Mouse (Mus musculus): ENCODE data around the gene Gm7358. TPM values are rescaled to one million over a fixed set of nuclear protein-coding genes. Genes with fewer than 3 reads are reported as not detected.
"Not testable (repeated sequence)": the region's sequence is repeated elsewhere in the genome, so short reads cannot be mapped to it uniquely, and the experiment has no call there.

The Gm7358 gene
- not detected in 2 replicates for polyA plus RNA-seq (2015; fragmentation: Nextera tagmentation; extraction: Ambion mirVana)

DNA sequence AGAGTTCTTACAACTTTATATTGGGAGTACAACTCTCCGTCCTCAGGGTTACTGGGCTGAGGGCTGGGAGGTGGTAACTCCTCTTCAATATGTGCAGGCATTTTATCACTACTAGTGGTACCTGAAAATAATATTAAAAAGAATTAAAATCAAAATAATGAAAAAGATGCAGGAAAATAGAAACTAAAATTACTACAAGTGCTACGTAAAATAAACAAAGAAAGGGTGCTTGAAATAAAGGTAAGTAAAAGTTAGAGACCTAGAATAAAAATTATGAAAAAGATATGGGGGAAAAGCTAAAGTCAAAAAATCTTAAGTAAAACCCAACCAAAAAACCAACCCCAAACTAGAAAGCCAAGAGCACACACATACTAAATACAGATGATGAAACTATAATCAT is at the start of gene Gm7358:
TSS of gene Gm7358 (minus strand) at position 101 of the 400 bp plus-strand sequence.
- WGBS, result no CpG with 5 or more reads among the region's 2 CpGs
- not testable (repeated sequence) for H3K4me1 ChIP-seq (ENCODE audit: insufficient read depth, low read depth, low read length); H3K36me3 ChIP-seq (ENCODE audit: insufficient read depth, low read length); H3K27me3 ChIP-seq (replicated peaks; ENCODE audit: insufficient read depth, low read length); H3K4me2 ChIP-seq (replicated peaks; ENCODE audit: low read depth, low read length); ATAC-seq; H3K4me3 ChIP-seq (ENCODE audit: low read depth, low read length); DNase-seq (ENCODE audit: low spot score); H3K9ac ChIP-seq (replicated peaks; ENCODE audit: low read depth); H3K9me3 ChIP-seq (ENCODE audit: low read length); H3K27ac ChIP-seq (ENCODE audit: low read length)

DNA sequence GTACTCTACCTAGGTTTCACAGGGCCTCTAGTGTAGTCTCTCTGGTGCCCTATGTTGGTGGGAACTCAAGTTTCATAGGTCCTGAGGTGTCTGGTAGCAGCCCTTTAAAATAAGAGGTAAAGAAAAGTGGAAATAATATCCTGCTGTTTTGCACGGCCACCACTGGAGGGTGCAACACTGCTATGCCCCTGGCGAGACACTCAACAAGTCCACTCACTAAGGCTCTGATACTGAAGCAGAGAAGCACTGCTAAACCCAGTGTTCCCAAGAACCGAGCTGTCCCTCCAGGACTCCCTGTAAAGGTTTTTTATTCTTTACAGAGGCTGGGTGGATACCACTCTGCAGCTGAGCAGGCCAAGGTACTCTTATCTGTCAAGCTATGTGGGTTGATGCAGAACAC is 43.7 kb upstream of the Gm7358 start:
- not testable (repeated sequence) for H3K36me3 ChIP-seq (ENCODE audit: insufficient read depth, low read length); H3K27ac ChIP-seq (ENCODE audit: low read length); H3K4me2 ChIP-seq (replicated peaks; ENCODE audit: low read depth, low read length); ATAC-seq; DNase-seq (ENCODE audit: low spot score); H3K9me3 ChIP-seq (ENCODE audit: low read length); H3K9ac ChIP-seq (replicated peaks; ENCODE audit: low read depth); H3K4me3 ChIP-seq (ENCODE audit: low read depth, low read length); H3K27me3 ChIP-seq (replicated peaks; ENCODE audit: insufficient read depth, low read length); H3K4me1 ChIP-seq (ENCODE audit: insufficient read depth, low read depth, low read length)
- TF ChIP-seq CTCF (IDR thresholded peaks at IDR 0.05), result peak; percentile 52
- 16% methylated on average over 3 of the region's 3 CpGs for WGBS

DNA sequence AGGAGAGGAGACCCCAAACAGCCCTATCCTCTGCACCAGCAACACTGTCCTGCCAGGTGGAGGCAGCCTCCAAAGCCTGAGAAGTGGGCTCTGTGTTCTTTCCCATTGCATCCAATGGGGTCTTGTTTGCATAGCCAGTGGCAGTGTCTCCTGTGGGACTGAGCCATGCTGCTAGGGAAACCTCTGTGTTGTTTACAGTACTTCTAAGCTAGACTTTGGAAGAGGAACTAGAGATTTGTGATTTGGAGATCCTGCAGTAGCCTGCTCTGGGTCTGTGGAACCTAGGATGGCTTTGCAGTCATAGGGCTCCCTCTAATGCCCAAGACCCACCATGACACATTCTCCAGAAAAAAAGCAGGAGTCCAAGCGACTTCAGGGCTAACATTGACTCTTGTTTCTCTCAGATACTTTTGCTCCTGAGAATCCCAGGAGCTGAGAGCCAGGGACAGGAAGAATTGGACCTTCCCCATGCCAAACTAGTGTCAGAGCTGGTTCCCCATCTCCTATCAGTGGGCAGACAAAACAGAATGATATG is 42.2 kb upstream of the Gm7358 start:
- ATAC-seq; H3K27ac ChIP-seq (ENCODE audit: low read length); H3K36me3 ChIP-seq (ENCODE audit: insufficient read depth, low read length); H3K4me1 ChIP-seq (ENCODE audit: insufficient read depth, low read depth, low read length); H3K4me3 ChIP-seq (ENCODE audit: low read depth, low read length); H3K9ac ChIP-seq (replicated peaks; ENCODE audit: low read depth); H3K4me2 ChIP-seq (replicated peaks; ENCODE audit: low read depth, low read length); DNase-seq (ENCODE audit: low spot score); H3K27me3 ChIP-seq (replicated peaks; ENCODE audit: insufficient read depth, low read length); H3K9me3 ChIP-seq (ENCODE audit: low read length): not testable (repeated sequence)
- peak; percentile 32 for TF ChIP-seq CTCF (IDR thresholded peaks at IDR 0.05)
- WGBS, result 4% methylated on average over 1 of the region's 1 CpGs

DNA sequence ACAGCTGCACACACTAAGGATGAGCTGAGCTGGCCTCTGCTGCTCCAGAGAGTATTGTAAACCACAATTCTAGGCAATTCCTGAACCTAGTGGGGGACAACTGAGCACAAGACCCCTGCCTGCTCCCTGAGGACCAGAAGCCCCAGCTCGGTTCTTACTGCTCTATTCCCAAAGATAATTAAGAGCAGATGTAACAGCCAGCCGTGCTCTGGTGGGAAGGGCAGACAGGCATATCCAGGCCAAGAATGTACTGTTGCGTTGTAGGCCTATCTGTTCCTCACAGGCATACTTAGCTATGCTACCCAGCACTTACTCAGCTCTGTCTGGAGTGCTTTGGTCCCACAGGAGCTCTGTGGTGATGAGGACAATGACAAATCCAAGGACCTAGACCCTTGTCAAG is 40.6 kb upstream of the Gm7358 start:
- WGBS, result 50% methylated on average over 3 of the region's 3 CpGs
- H3K9ac ChIP-seq (replicated peaks; ENCODE audit: low read depth); H3K4me1 ChIP-seq (ENCODE audit: insufficient read depth, low read depth, low read length); H3K9me3 ChIP-seq (ENCODE audit: low read length); H3K4me3 ChIP-seq (ENCODE audit: low read depth, low read length); DNase-seq (ENCODE audit: low spot score); H3K27ac ChIP-seq (ENCODE audit: low read length); H3K27me3 ChIP-seq (replicated peaks; ENCODE audit: insufficient read depth, low read length); H3K36me3 ChIP-seq (ENCODE audit: insufficient read depth, low read length); ATAC-seq; H3K4me2 ChIP-seq (replicated peaks; ENCODE audit: low read depth, low read length): not testable (repeated sequence)

DNA sequence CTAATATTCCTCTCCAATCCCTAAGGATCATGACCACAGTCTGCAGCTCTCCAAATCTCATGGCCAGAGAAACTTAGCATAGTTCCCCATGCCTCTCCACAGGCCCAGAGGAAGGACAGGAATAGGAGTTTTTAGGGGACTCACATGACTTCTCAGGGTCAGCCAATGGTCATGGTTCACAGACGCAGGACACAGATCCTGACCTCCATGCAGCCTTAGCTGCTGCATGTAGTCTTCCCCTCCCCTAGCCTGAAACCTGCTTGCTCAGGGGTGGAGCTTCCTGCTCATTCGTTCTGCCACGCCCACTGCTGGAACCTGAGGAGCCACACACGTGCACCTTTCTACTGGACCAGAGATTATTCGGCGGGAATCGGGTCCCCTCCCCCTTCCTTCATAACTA is 34.8 kb upstream of the Gm7358 start:
- H3K27ac ChIP-seq (ENCODE audit: low read length); H3K4me2 ChIP-seq (replicated peaks; ENCODE audit: low read depth, low read length); DNase-seq (ENCODE audit: low spot score); H3K27me3 ChIP-seq (replicated peaks; ENCODE audit: insufficient read depth, low read length); H3K4me1 ChIP-seq (ENCODE audit: insufficient read depth, low read depth, low read length); H3K36me3 ChIP-seq (ENCODE audit: insufficient read depth, low read length); ATAC-seq; H3K9me3 ChIP-seq (ENCODE audit: low read length); H3K4me3 ChIP-seq (ENCODE audit: low read depth, low read length); H3K9ac ChIP-seq (replicated peaks; ENCODE audit: low read depth): not testable (repeated sequence)
- WGBS, result 44% methylated on average over 1 of the region's 7 CpGs

- not testable (repeated sequence) for H3K9ac ChIP-seq (replicated peaks; ENCODE audit: low read depth); H3K4me1 ChIP-seq (ENCODE audit: insufficient read depth, low read depth, low read length); H3K4me3 ChIP-seq (ENCODE audit: low read depth, low read length); ATAC-seq; H3K27me3 ChIP-seq (replicated peaks; ENCODE audit: insufficient read depth, low read length); H3K9me3 ChIP-seq (ENCODE audit: low read length); H3K27ac ChIP-seq (ENCODE audit: low read length); H3K4me2 ChIP-seq (replicated peaks; ENCODE audit: low read depth, low read length); H3K36me3 ChIP-seq (ENCODE audit: insufficient read depth, low read length)
- peak; percentile 53 for DNase-seq (ENCODE audit: low spot score)
- TF ChIP-seq CTCF (IDR thresholded peaks at IDR 0.05), result peak; percentile 58
- 13% methylated on average over 1 of the region's 1 CpGs for WGBS
These were observed 27.3 kb upstream of the Gm7358 start for GRCm38 (mm10) chr17:14086629-14087028.

GRCm38 (mm10) chr17:14041880-14042279 is 17.5 kb downstream of the Gm7358 start:
- not testable (repeated sequence) for H3K4me1 ChIP-seq (ENCODE audit: insufficient read depth, low read depth, low read length); H3K9ac ChIP-seq (replicated peaks; ENCODE audit: low read depth); H3K9me3 ChIP-seq (ENCODE audit: low read length); H3K4me3 ChIP-seq (ENCODE audit: low read depth, low read length); H3K4me2 ChIP-seq (replicated peaks; ENCODE audit: low read depth, low read length); DNase-seq (ENCODE audit: low spot score); H3K27ac ChIP-seq (ENCODE audit: low read length); ATAC-seq; H3K27me3 ChIP-seq (replicated peaks; ENCODE audit: insufficient read depth, low read length); H3K36me3 ChIP-seq (ENCODE audit: insufficient read depth, low read length)
- WGBS, result 50% methylated on average over 1 of the region's 2 CpGs

DNA sequence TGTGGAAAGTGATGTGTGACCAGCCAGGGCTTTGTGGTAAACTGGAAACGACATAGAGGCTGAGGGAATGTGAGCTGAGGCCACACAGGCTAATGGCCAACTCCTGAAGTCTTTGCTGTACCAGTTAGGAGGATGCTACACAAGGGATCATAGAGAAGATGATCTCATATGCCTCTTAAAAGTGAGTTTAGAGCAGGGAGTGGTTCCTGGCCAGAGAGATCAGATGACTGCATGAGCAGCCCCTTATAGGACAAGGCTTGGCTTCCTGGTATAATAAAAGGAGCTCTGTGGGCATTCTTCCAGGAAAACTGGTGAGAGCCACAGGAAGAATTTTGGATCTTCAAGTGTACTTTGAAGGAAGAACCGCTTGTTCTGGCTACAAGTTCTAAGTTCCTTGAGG is 22.3 kb downstream of the Gm7358 start:
- 62% methylated on average over 1 of the region's 2 CpGs for WGBS
- not testable (repeated sequence) for H3K4me3 ChIP-seq (ENCODE audit: low read depth, low read length); H3K4me2 ChIP-seq (replicated peaks; ENCODE audit: low read depth, low read length); H3K4me1 ChIP-seq (ENCODE audit: insufficient read depth, low read depth, low read length); H3K36me3 ChIP-seq (ENCODE audit: insufficient read depth, low read length); H3K9me3 ChIP-seq (ENCODE audit: low read length); DNase-seq (ENCODE audit: low spot score); ATAC-seq; H3K9ac ChIP-seq (replicated peaks; ENCODE audit: low read depth); H3K27ac ChIP-seq (ENCODE audit: low read length); H3K27me3 ChIP-seq (replicated peaks; ENCODE audit: insufficient read depth, low read length)

DNA sequence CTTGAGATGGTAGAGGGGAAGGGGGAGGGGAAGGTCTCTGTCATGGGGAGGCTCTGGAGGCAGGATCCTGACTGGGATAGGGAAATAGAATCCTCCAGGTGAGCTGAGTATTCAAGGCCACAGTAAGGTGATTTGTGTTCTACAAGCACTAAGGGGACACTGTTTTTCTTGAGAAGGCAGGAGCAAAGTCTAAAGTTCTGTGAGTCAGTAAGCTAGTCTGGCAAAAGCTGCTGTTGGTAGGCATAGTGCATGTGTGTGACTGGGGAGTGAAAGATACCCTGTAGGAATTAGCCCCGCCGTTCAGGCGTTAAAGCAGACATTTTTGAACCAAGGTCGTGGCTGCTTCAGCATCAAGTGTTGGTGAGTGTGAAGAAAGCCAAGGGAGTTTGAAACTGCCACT is 23.2 kb downstream of the Gm7358 start:
- not testable (repeated sequence) for ATAC-seq; H3K4me1 ChIP-seq (ENCODE audit: insufficient read depth, low read depth, low read length); H3K36me3 ChIP-seq (ENCODE audit: insufficient read depth, low read length); H3K9ac ChIP-seq (replicated peaks; ENCODE audit: low read depth); H3K9me3 ChIP-seq (ENCODE audit: low read length); H3K27me3 ChIP-seq (replicated peaks; ENCODE audit: insufficient read depth, low read length); DNase-seq (ENCODE audit: low spot score); H3K4me3 ChIP-seq (ENCODE audit: low read depth, low read length); H3K4me2 ChIP-seq (replicated peaks; ENCODE audit: low read depth, low read length); H3K27ac ChIP-seq (ENCODE audit: low read length)
- 78% methylated on average over 4 of the region's 4 CpGs for WGBS
